17 mouse cellular contexts compared by ENCODE assay signal in genomic region chr11:71404361-71404760, GRCm38 (mm10).
"Had no signal": no experiment of that assay in that cellular context is flagged by ENCODE, and none has a peak within 500 bp of the region (broad histone marks: within the 10 kb centered on the region; RNA-seq: fewer than 3 reads in every experiment).

No protein-coding gene starts in this region.

- H3K9ac ChIP-seq: lung, embryonic 15.5 days; midbrain, embryonic 13.5 days; midbrain, embryonic 15.5 days; neural tube, embryonic 12.5 days; stomach, embryonic 15.5 days had no signal

- H3K4me2 ChIP-seq: lung, embryonic 15.5 days; midbrain, embryonic 11.5 days; midbrain, embryonic 13.5 days; midbrain, embryonic 15.5 days; neural tube, embryonic 12.5 days; stomach, embryonic 15.5 days had no signal

- ATAC-seq: lung, postnatal 0 days; midbrain, embryonic 13.5 days; midbrain, embryonic 15.5 days had no signal

- H3K27me3 ChIP-seq: lung, embryonic 15.5 days; megakaryocyte, embryonic 14.5 days; midbrain, embryonic 13.5 days; midbrain, embryonic 15.5 days; neural tube, embryonic 12.5 days; stomach, embryonic 15.5 days had no signal

- DNase-seq: lung, adult 2 months; lung, postnatal 14 days; lung, postnatal 36 days; right cerebral cortex, postnatal 14 days; thymus, adult 2 months; thymus, postnatal 25 days; thymus, postnatal 4 days had no signal

- H3K9me3 ChIP-seq: lung, embryonic 15.5 days; midbrain, embryonic 13.5 days; midbrain, embryonic 15.5 days; neural tube, embryonic 12.5 days; stomach, embryonic 15.5 days had no signal

- H3K4me3 ChIP-seq: lung, embryonic 15.5 days; megakaryocyte, embryonic 14.5 days; midbrain, embryonic 13.5 days; midbrain, embryonic 15.5 days; neural tube, embryonic 12.5 days; stomach, embryonic 15.5 days had no signal

- H3K27ac ChIP-seq: lung, embryonic 15.5 days; macrophage; midbrain, embryonic 13.5 days; midbrain, embryonic 15.5 days; neural tube, embryonic 12.5 days; stomach, embryonic 15.5 days; stomach, postnatal 0 days had no signal

- H3K36me3 ChIP-seq: lung, embryonic 15.5 days; midbrain, embryonic 13.5 days; midbrain, embryonic 15.5 days; neural tube, embryonic 12.5 days; stomach, embryonic 15.5 days had no signal

- H3K4me1 ChIP-seq: lung, embryonic 15.5 days; megakaryocyte, embryonic 14.5 days; midbrain, embryonic 15.5 days; neural tube, embryonic 12.5 days; stomach, embryonic 15.5 days had no signal
